Mouse (Mus musculus) small intestine, adult 10 weeks (tissue): ENCODE data around the gene Ctu1. TPM values are rescaled to one million over a fixed set of nuclear protein-coding genes. Genes with fewer than 3 reads are reported as not detected.

ENCODE experiments used
- polyA plus RNA-seq: library from polyadenylated mRNA; stranded (reverse); fragments of 350-450 nt; fragmentation: Illumina TruSeq; extraction: RNeasy Lipid Tissue Mini Kit (QIAGEN cat#74804); gene quantifications from one replicate; pipeline ENCODE4 v1.2.3, GENCODE M21; 2014; ENCODE audit warnings: low replicate concordance

The Ctu1 gene
- 0.85 TPM for polyA plus RNA-seq

DNA sequence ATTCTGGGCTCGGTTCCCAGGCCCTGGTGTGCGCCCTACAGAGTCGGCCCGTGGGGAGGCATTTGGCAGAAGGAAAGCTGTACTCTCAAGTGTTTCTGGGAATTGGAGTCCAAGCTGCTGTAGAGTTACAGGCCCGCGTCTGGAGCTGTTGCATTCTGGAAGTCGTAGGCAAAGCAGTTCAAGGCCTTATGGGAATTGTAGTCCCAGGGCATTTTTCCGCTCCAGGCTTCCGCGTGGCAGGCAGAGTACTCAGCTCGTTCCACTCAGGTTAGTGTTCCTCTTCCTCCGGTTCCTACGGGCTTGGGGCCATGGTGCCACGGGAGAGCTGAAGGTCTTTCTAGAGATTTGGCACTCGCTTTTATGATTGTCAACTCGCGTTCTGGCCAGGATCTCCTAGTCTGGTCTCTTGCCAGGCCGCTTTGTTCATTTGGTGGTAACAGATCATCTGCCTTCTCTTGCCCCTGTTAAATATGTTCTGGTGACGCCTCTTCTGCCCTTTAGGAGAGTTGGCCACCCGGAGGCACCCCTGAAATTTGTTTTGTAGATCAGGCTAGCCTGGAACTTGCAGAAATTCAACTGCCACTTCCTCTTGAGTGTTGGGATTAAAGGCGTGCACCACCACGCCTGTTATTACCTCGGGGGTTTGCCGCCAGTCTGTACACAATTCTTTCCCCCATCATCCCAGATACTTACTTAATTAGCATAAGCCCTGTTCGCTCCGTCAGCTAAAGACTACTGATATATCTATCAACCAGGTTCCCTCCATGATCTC lies at the start of gene Ctu1:
Gene Ctu1, plus strand, starts transcription at position 208 of the 772 bp plus-strand sequence.

GRCm38 (mm10) chr7:43634500-43634899 lies 37.3 kb upstream of the Ctu1 start, which contains the start of gene Ceacam18:
Gene Ceacam18, plus strand, starts transcription at chr7:43634707.

DNA sequence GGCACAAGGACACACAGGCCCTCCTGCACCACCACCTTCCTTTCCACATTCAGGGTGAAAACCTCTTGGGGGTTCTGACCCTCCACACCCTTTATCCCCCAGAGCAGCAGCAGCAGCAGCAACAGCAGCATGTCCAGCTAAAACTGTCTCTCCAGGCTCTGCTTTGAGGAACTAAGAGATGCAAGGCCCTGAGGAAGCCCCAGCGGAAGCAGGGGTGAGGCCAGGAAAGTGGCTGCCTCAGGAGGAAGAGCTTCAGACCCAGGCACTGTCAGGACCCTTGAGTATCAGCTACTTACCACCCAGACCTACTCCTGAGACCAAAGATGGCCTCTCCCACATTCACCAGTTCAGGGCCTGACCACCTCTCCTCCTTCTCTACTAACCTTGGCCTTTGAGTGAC lies 11.8 kb upstream of the Ctu1 start, which contains the start of gene Siglece:
Gene Siglece, minus strand, starts transcription at position 160 of the 400 bp plus-strand sequence.

DNA sequence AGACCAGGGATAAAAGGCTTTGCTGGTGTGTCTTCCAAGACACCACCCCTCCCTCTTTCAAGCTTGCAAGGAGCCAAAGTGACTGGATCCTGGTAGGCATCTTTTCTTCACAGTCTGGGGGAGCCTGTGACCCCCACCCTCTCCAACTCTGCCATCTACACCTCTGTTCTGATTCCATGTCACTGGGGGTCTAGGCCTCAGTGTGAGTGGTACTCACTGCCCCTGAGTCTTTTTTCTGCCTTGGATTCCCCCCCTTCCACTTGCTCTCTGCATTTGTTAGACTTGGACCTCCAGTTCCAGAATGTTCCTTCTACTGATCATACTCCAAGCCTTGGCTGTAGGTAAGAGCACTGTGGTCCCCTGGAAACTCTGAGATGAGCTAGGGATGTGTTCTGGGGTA lies 18.3 kb downstream of the Ctu1 start, which contains the start of gene Klk14:
Gene Klk14, plus strand, starts transcription at position 301 of the 400 bp plus-strand sequence.

DNA sequence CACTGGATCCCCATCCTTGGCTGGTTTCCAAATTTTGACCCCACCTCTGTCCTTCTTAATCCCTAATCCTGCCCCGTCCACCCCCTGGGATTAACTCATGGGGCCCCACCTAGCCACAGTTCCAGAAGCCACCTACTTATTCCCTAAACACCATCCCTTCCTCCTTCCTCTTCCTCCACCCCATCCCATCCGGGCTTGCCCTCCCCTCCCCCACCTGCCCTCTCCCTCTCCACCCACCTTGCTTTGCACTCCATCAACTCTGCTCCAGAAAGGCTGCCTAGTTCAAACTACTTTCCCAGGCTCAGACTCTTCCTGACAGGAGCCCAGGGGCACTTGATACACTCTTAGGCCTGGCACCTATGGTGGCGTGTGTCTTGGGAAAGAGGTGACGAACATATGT lies 40.5 kb downstream of the Ctu1 start, which contains the start of gene Klk13:
Gene Klk13, plus strand, starts transcription at position 301 of the 400 bp plus-strand sequence.

Other genes starting within 250 kb of the Ctu1 start
- not detected for gene Lim2, start 244.3 kb upstream of the Ctu1 start, polyA plus RNA-seq
- gene Nkg7, start 234.9 kb upstream of the Ctu1 start, polyA plus RNA-seq = not detected
- gene Cldnd2, start 231.2 kb upstream of the Ctu1 start, polyA plus RNA-seq = not detected
- not detected for gene Etfb, start 227.9 kb upstream of the Ctu1 start, polyA plus RNA-seq
- gene Gm45233, start 227.9 kb upstream of the Ctu1 start, polyA plus RNA-seq = not detected
- gene Vsig10l, start 208.9 kb upstream of the Ctu1 start, polyA plus RNA-seq = 0.33 TPM
- gene Iglon5, start 181.9 kb upstream of the Ctu1 start, polyA plus RNA-seq = not detected
- not detected for gene 4931406B18Rik, start 166.1 kb upstream of the Ctu1 start, polyA plus RNA-seq
- gene Cd33, start 127.6 kb upstream of the Ctu1 start, polyA plus RNA-seq = 12.9 TPM
- 0.82 TPM for gene Zfp658, start 109.8 kb upstream of the Ctu1 start, polyA plus RNA-seq
- 15.8 TPM for gene Zfp719, start 92.4 kb upstream of the Ctu1 start, polyA plus RNA-seq
- gene Zfp819, start 64.8 kb upstream of the Ctu1 start, polyA plus RNA-seq = not detected
- 22.1 TPM for gene Ceacam18, start 37.3 kb upstream of the Ctu1 start, polyA plus RNA-seq
- 0.82 TPM for gene Siglece, start 11.9 kb upstream of the Ctu1 start, polyA plus RNA-seq
- not detected for gene Klk14, start 18.4 kb downstream of the Ctu1 start, polyA plus RNA-seq
- not detected for gene Klk13, start 40.6 kb downstream of the Ctu1 start, polyA plus RNA-seq
- gene Klk12, start 96.9 kb downstream of the Ctu1 start, polyA plus RNA-seq = not detected
- not detected for gene Klk11, start 102.6 kb downstream of the Ctu1 start, polyA plus RNA-seq
- gene Klk10, start 109.0 kb downstream of the Ctu1 start, polyA plus RNA-seq = not detected
- not detected for gene Klk9, start 119.9 kb downstream of the Ctu1 start, polyA plus RNA-seq
- gene Klk8, start 125.6 kb downstream of the Ctu1 start, polyA plus RNA-seq = not detected
- gene Klk7, start 139.3 kb downstream of the Ctu1 start, polyA plus RNA-seq = not detected
- not detected for gene Klk6, start 152.5 kb downstream of the Ctu1 start, polyA plus RNA-seq
- gene Klk5, start 170.0 kb downstream of the Ctu1 start, polyA plus RNA-seq = not detected
- gene Klk4, start 209.1 kb downstream of the Ctu1 start, polyA plus RNA-seq = not detected